Mouse (Mus musculus) brain, embryonic 14.5 days (tissue): ENCODE measurements around the gene Dkc1.

Experiments used
- CTCF ChIP-seq: fragments of 200-500 bp; IDR thresholded peaks from 2 replicates; pipeline ENCODE4 v1.5.1; 2012; ENCODE audit warnings: inconsistent platforms, mild to moderate bottlenecking, moderate library complexity, borderline replicate concordance; ENCODE audit not compliant: insufficient read depth, insufficient read length; ENCODE audit errors: extremely low read depth
- POLR2A ChIP-seq: fragments of 200-500 bp; IDR thresholded peaks from 2 replicates; pipeline ENCODE4 v1.6.1; 2012; ENCODE audit warnings: mild to moderate bottlenecking, inconsistent platforms, borderline replicate concordance; ENCODE audit not compliant: poor library complexity, insufficient read depth, insufficient read length, severe bottlenecking; ENCODE audit errors: extremely low read depth

GRCm38 (mm10) chrX:75126893-75127292, 31.2 kb downstream of the Dkc1 start:
- no peak for TF ChIP-seq CTCF
- TF ChIP-seq POLR2A: no peak
